Mouse (Mus musculus): ENCODE measurements around the gene Srp72. TPM values are rescaled to one million over a fixed set of nuclear protein-coding genes. Genes with fewer than 3 reads are reported as not detected.
"Not testable (repeated sequence)": the region's sequence is repeated elsewhere in the genome, so short reads cannot be mapped to it uniquely, and the experiment has no call there.

Srp72 gene
- polyA plus RNA-seq, 1 experiment: 21.6 TPM

DNA sequence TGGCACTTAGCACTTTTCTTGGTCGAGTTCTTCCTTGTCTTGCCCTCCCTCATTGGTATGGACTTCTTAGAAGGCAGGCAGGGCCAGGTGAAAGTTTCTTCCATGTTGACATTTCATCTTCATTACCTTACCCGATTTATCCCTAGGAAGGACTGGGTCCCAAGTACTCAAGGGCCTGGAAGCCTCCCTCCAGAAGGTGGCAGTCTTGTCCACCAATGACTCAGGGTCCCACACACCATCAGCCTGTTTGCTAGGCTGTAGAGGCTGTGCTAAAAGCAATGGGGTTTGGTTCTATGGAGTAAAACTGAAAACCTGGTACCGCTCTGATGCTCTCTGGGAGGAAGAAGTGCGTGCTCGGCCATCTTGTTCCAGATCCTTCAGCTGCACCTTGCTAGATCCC lies 55.3 kb downstream of the Srp72 start:
- no peaks in the 10 kb centered on the region for H3K4me1 ChIP-seq (ENCODE audit: control insufficient read depth, insufficient read depth, low read length)
- no peak for TF ChIP-seq POLR2A (IDR thresholded peaks at IDR 0.05; ENCODE audit: borderline replicate concordance, extremely low read depth, low read depth, low read length)
- TF ChIP-seq CTCF (IDR thresholded peaks at IDR 0.05; ENCODE audit: insufficient read depth, low read length): peak; percentile 92
- peak; percentile 50 for DNase-seq
- WGBS: 65% methylated on average over 5 of the region's 5 CpGs
- no peak overlapping the region for H3K4me3 ChIP-seq (replicated peaks; ENCODE audit: extremely low read depth, low read depth, low read length)

DNA sequence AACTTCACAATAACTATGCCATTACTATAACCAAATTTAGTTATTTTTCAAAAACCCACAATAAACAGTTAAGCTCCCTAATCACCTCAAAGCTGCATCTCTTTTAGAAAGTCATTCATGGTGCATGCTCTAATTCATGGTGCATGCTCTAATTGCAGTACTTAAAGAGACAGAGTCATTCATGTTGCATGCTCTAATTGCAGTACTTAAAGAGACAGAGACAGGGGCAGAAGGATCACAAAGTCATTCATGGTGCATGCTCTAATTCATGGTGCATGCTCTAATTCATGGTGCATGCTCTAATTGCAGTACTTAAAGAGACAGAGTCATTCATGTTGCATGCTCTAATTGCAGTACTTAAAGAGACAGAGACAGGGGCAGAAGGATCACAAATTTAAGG lies 60.6 kb downstream of the Srp72 start:
- not testable (repeated sequence) for DNase-seq; H3K4me1 ChIP-seq (ENCODE audit: control insufficient read depth, insufficient read depth, low read length); H3K4me3 ChIP-seq (replicated peaks; ENCODE audit: extremely low read depth, low read depth, low read length)

DNA sequence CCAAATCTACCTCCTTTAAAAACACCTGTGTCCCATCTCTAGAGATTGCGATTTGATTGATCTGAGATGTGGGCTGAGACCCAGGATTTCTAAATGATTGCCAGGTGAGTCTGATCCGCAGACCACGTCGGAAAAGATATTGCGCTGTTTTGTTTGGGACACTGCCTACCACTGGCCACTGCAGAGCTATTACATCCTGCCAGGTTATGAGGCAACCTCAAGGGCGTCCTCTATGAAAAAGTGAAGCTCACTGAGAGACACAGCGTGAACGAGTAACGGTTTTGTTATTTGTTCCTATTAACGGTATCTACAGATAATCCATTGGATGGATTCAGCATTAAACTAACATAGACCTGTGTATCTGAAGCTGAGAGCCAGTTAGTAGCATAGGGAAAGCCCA lies 64.0 kb downstream of the Srp72 start:
- 88% methylated on average over 10 of the region's 10 CpGs for WGBS

DNA sequence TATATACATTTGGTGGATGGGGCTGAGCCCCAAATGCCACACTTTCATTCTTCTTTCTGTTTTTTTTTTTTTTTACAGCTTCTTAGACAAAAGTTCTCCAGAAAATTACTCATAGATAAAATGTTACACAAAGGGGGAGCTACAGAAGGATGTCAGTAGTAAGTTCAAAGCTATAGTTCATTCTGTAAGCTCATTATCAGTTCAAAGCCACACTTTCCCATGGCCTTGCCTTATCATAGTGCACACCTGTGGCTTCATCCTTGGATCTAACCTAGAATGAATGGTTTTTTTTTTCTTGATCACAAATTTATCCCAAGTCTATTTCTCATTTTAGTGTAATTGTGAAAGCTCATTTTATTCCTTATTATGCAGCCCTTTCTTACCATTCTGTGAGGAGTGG lies 64.9 kb downstream of the Srp72 start:
- DNase-seq: no peak
- no peak for TF ChIP-seq CTCF (IDR thresholded peaks at IDR 0.05; ENCODE audit: insufficient read depth, low read length)
- TF ChIP-seq POLR2A (IDR thresholded peaks at IDR 0.05; ENCODE audit: borderline replicate concordance, extremely low read depth, low read depth, low read length): no peak
- no peak overlapping the region for H3K4me3 ChIP-seq (replicated peaks; ENCODE audit: extremely low read depth, low read depth, low read length)
- H3K4me1 ChIP-seq (ENCODE audit: control insufficient read depth, insufficient read depth, low read length): no peaks in the 10 kb centered on the region

More for the DNA sequence above, 64.0 kb downstream of the Srp72 start:
- no peak overlapping the region for H3K4me3 ChIP-seq (replicated peaks; ENCODE audit: extremely low read depth, low read depth, low read length)
- no peak for DNase-seq
- no peaks in the 10 kb centered on the region for H3K4me1 ChIP-seq (ENCODE audit: control insufficient read depth, insufficient read depth, low read length)
- TF ChIP-seq CTCF (IDR thresholded peaks at IDR 0.05; ENCODE audit: insufficient read depth, low read length): no peak
- TF ChIP-seq POLR2A (IDR thresholded peaks at IDR 0.05; ENCODE audit: borderline replicate concordance, extremely low read depth, low read depth, low read length): no peak

DNA sequence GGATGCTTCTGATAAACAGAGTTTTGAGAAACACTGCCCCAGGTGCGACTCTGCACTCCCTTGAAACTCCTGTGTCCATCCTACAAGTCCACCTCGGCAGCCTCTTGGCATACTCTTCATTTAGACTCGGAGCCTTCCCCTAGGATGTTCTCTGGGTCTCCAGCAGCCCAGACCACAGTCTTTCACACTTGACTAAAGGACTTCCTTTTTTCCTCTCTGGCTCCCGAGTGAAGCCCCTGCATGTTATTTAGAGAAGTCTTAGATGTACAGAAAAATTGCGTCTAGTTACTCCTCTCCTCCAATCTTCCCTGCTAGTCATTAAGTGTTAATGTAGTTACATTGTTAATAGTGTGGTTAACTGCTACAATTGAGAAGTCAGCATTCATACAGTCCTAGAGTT lies 69.9 kb downstream of the Srp72 start:
- Histone ChIP-seq H3K4me3 (replicated peaks; ENCODE audit: extremely low read depth, low read depth, low read length) (no peak overlapping the region), H3K4me1 (ENCODE audit: control insufficient read depth, insufficient read depth, low read length) (no peaks in the 10 kb centered on the region)
- TF ChIP-seq POLR2A (IDR thresholded peaks at IDR 0.05; ENCODE audit: borderline replicate concordance, extremely low read depth, low read depth, low read length) (no peak), CTCF (IDR thresholded peaks at IDR 0.05; ENCODE audit: insufficient read depth, low read length) (no peak)
- WGBS: 47% methylated on average over 5 of the region's 5 CpGs
- DNase-seq: no peak

Other genes starting within 250 kb of the Srp72 start
- 8.3 and 13.7 TPM in 2 replicates for gene Aasdh, start 69.2 kb upstream of the Srp72 start, polyA plus RNA-seq (2012; rRNA removed)
- 44.0 and 44.2 TPM in 2 replicates for gene Paics, start 23.4 kb upstream of the Srp72 start, polyA plus RNA-seq (2012; rRNA removed)
- gene Ppat, start 23.1 kb upstream of the Srp72 start, polyA plus RNA-seq (2012; rRNA removed): 4.3 and 4.8 TPM in 2 replicates
- not detected in 2 replicates for gene Arl9, start 29.4 kb downstream of the Srp72 start, polyA plus RNA-seq (2012; rRNA removed)
- gene Thegl, start 41.3 kb downstream of the Srp72 start, polyA plus RNA-seq (2012; rRNA removed): 0.18 and 0.65 TPM in 2 replicates
- 592 and 698 TPM in 2 replicates for gene Hopx, start 140.4 kb downstream of the Srp72 start, polyA plus RNA-seq (2012; rRNA removed)
- gene Spink2, start 236.8 kb downstream of the Srp72 start, polyA plus RNA-seq (2012; rRNA removed): 2.4 and 3.5 TPM in 2 replicates